Mouse (Mus musculus) left cerebral cortex, postnatal 36 days (tissue): ENCODE measurements around the gene Usp49. TPM values are rescaled to one million over a fixed set of nuclear protein-coding genes. Genes with fewer than 3 reads are reported as not detected.
"Not testable (repeated sequence)": the region's sequence is repeated elsewhere in the genome, so short reads cannot be mapped to it uniquely, and the experiment has no call there.

Experiments
- DNase-seq, 2 experiments: peaks; one replicate each; pipeline ENCODE4 v3.0.0; 2021 to 2022; ENCODE audit warnings: low spot score in 2 of 2, mixed read lengths in 1 of 2
- intact Hi-C: fragments of 180-260 bp; cut with DNase I; formaldehyde crosslinking; loops from one replicate; pipeline ENCODE4 v1.15.1; 2025
- total RNA-seq, 2 experiments: library from RNA; stranded (reverse); gene quantifications; 2 replicates each; pipeline ENCODE4 v1.2.3; 2021

The Usp49 gene
- total RNA-seq, 2 experiments from 2014 or later: 10.6 to 13.5 TPM

GRCm38 (mm10) chr17:47602289-47602688 lies 28.2 kb upstream of the Usp49 start:
- no peak for DNase-seq
- intact Hi-C loops: no loop called here

GRCm38 (mm10) chr17:47606220-47606619 lies 24.3 kb upstream of the Usp49 start:
- intact Hi-C loops: no loop called here
- no peak for DNase-seq

DNA sequence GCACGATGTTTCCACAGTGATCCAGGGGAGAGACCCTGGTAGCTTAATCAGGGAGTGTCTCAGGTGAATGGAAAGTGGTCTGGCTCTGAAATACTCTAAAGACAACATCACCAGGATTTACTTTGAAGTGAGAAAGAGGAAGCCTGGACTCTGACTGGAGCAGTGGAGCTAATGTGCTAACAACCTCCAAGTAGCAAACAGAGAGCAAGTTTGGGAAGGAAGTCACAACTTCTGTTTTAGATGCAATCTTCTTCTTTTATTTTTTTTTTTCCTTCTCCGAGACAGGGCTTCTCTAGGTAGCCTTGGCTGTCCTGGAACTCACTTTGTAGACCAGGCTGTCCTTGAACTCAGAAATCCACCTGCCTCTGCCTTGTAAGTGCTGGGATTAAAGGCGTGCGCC lies 21.3 kb upstream of the Usp49 start:
- intact Hi-C loops: no loop called here
- no peak for DNase-seq

DNA sequence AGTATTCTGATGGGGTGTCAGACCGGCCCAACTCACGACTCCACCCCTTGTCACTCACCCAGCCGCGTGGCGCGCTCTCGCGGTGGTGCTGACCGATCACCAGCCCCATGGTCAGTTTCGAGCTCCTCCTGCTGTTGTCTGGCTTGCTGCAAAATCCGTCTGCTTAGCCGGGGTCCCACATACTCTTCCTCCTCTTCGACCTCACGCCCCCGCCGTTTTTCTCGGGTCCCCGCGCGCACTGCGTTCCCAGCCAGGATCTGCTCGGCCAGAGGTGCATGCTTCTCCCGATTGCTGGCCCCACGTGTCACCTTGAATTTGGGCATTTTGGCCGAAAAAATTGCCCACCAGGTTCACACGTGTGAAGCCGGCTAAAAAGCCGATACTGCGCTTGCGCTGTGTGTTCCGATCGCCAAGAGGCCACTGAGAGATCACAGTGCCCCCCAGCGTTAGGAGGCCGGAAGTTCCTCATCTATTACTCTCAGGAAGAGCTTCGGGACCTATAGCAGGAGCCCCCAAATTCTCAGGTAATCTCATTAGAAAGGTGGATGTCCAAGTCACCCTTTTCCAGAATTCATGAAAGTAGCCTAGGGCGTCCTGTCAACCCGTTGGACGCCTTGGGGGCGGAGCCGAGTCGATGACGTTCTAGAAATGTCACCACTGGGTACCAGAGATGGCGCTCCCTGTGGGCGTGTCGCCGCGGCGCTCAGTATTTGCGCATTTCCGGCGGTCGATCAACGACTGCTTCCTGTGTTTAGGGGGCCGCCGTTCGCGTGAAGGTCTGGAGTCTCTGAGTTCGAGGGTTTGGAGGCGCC lies 19.4 kb upstream of the Usp49 start, which contains the start of the genes Bysl, Med20 and Gm20517:
Bysl (minus strand) TSS at position 644 of the 812 bp plus-strand sequence.
Med20 (plus strand) TSS at position 734 of the 812 bp plus-strand sequence.
Gm20517 (plus strand) TSS at position 741 of the 812 bp plus-strand sequence.
- intact Hi-C loops: loop anchor here (1.0 to 5.0 kb wide), 4 partner anchors 18 to 244 kb away; partner anchors contain the start of genes Frs3, Mrps10 and Tomm6
- DNase-seq: peak; percentile 97

DNA sequence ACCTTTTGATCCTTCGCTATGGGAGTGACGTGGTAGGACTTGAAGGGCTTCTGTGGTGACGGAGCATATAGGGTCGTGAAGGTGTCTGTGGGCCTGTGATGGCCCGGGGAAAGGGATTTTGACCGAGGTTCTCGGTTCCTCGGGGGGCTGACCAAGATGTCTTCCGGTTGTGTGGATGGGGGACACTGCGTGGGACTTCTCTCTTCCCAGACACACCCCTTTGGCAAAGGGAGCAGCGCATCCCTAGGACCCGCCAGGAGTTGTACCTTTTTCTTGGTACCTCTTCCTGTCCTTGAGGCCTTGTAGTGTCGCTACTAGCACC lies 18.9 kb upstream of the Usp49 start:
- intact Hi-C loops: loop anchor here (1.0 to 5.0 kb wide), 4 partner anchors 18 to 244 kb away; partner anchors contain the start of genes Frs3, Mrps10 and Tomm6
- no peak for DNase-seq

- DNase-seq: no peak
- intact Hi-C loops: loop anchor here (5.0 kb wide), 2 partner anchors 73 to 247 kb away; partner anchors contain the start of genes Frs3, Mrps10 and Tomm6
Measured at GRCm38 (mm10) chr17:47614018-47614417, 16.5 kb upstream of the Usp49 start.

GRCm38 (mm10) chr17:47616119-47616518 lies 14.4 kb upstream of the Usp49 start:
- no peak for DNase-seq
- intact Hi-C loops: no loop called here

DNA sequence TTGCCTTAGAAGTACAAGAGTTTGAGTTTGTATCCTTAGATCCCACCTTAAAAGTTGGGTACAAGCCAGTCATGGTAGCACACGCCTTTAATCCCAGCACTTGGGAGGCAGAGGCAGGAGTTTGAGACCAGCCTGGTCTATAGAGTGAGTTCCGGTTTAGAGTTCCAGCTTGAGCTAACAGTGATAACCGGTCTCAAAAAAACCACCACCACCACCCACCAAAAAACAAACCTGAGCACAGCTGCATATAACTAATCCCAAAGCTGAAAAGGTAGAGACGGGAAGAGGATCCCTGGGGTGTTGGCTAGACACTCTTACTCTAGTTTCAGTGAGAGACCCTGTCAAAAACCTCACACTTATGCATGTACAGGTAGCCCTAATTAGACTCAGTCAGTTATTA lies 13.8 kb upstream of the Usp49 start:
- intact Hi-C loops: no loop called here
- DNase-seq: no peak

GRCm38 (mm10) chr17:47617605-47618307 lies 12.7 kb upstream of the Usp49 start:
- intact Hi-C loops: no loop called here
- DNase-seq: no peak

GRCm38 (mm10) chr17:47618556-47619311 lies 11.8 kb upstream of the Usp49 start:
- intact Hi-C loops: no loop called here

DNA sequence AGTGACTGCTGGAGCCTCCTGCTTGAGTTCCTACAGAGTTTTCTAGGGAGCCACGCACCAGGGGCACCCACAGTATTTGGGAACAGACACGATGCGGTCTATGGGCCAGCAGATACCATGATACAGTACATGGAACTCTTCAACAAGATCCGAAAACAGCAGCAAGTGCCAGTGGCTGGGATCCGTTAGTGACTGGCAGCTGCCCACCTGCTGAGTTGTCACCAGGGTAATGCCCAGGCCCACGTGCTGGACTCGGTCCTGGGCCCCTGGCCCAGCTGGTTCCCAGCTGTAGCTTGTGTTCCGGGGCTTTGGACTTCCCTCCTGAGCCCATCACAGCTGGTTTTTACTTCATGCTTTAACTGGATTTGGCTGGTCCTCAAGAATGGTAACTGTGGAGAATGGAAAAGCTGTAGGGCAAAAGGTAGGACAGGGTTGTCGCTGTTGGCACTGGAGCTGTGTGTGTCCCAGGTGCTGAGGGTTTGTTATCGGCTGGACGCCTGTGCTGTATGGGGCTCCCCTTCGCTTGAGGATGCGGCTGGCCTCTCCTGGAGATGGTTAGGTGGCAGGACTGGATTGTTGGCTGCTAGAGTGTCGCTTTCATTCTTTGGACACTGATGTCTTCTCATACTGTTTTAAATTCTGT lies 7.5 kb upstream of the Usp49 start:
- intact Hi-C loops: no loop called here
- DNase-seq: no peak

More at GRCm38 (mm10) chr17:47618556-47619311, 11.8 kb upstream of the Usp49 start:
- no peak for DNase-seq

DNA sequence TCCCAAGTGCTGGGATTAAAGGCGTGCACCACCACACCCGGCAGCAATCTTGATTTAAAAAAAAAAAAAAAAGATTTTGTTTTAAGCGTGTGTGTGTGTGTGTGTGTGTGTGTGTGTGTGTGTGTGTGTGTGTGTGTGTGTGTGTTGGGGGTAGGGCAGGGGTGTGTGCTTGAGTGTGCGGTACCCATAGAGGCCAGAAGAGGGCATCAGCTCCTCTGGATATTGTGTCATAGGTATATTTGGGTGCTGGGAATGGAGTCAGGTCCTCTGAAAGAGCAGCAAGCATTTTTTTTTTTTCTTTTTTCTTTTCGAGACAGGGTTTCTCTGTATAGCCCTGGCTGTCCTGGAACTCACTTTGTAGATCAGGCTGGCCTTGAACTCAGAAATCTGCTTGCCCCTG lies 5.9 kb upstream of the Usp49 start:
- DNase-seq, intact Hi-C loops: not testable (repeated sequence)

GRCm38 (mm10) chr17:47625088-47625487 lies 5.4 kb upstream of the Usp49 start:
- intact Hi-C loops: loop anchor here (5.0 kb wide), 1 partner anchor 62 kb away; the partner anchor contains the start of genes Frs3 and Tomm6
- no peak for DNase-seq

- intact Hi-C loops: loop anchor here (5.0 kb wide), 1 partner anchor 61 kb away; the partner anchor contains the start of genes Frs3 and Tomm6
- no peak for DNase-seq
Measured at GRCm38 (mm10) chr17:47626031-47626430, 4.5 kb upstream of the Usp49 start.

DNA sequence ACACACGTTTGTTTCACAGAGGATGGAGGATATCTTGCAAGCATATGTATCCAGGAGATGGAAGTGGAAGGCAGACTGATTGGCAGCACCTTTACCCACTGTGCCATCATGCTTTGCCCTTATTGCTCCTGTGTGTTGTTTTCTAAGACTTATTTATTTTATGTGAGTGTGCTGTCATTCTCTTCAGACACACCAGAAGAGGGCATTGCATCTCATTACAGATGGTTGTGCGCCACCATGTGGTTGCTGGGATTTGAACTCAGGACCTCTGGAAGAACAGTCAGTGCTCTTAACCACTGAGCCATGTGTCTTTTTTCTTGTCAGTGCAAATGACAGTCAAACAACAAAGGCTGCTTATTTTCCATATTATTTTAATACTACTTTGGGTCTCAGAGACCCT lies 2.7 kb upstream of the Usp49 start:
- no peak for DNase-seq
- intact Hi-C loops: loop anchor here (5.0 kb wide), 1 partner anchor 60 kb away; the partner anchor contains the start of genes Frs3 and Tomm6

GRCm38 (mm10) chr17:47628851-47629676 lies 1.4 kb upstream of the Usp49 start:
- intact Hi-C loops: loop anchor here (1.0 to 5.0 kb wide), 2 partner anchors 18 to 58 kb away; partner anchors contain the start of genes Bysl, Frs3, Gm20517 and Med20
- DNase-seq: peak; percentile 94

GRCm38 (mm10) chr17:47629717-47630677 lies 493 bp upstream of the Usp49 start:
- intact Hi-C loops: loop anchor here (1.0 to 5.0 kb wide), 3 partner anchors 19 to 57 kb away; partner anchors contain the start of genes Bysl, Frs3, Gm20517 and Med20
- peak; percentile 23 to 40 for DNase-seq
